Mouse (Mus musculus) E14TG2a.4 (cell line): ENCODE results near the gene Gm20388.

Source experiments
- CTCF ChIP-seq: conservative IDR thresholded peaks from 2 replicates; pipeline ENCODE4 v1.5.1; 2014; ENCODE audit warnings: low read length
- POU5F1 ChIP-seq: IDR thresholded peaks from 2 replicates; pipeline ENCODE4 v1.6.1; 2014; ENCODE audit warnings: low read length, borderline replicate concordance

GRCm38 (mm10) chr8:120549922-120550321, 639.3 kb downstream of the Gm20388 start:
- TF ChIP-seq CTCF (no peak), POU5F1 (no peak)
